9 mouse cellular contexts compared by ENCODE assay signal in the genomic region with DNA sequence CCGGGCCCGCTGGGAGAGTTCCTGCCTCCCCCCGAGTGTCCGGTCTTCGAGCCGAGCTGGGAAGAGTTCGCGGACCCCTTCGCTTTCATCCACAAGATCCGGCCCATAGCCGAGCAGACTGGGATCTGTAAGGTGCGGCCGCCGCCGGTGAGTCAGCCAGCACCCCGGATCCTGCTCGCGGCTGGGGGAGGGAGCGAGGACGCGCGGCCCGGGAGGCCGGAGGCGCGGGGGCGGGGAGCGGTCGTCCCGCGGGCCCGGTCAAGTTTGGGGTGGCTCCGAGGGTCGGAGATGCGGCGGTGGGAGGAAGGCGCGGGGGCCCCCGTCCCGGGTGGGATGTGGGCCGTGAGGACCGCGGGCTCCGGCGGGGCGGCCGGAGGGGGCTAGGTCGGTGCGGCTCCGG. TPM values are rescaled to one million over a fixed set of nuclear protein-coding genes. Genes with fewer than 3 reads are reported as not detected.
DNase-seq lines count a peak whose midpoint lies in the region; ATAC-seq and TF ChIP-seq lines count a peak whose summit lies in the region.
"Had no signal": no experiment of that assay in that cellular context is flagged by ENCODE, and none has a peak within 500 bp of the region (broad histone marks: within the 10 kb centered on the region; RNA-seq: fewer than 3 reads in every experiment).

No protein-coding gene starts in this region.

- peak overlapping the region; percentile 99 for H3K9ac ChIP-seq in embryonic facial prominence, embryonic 11.5 days (replicated peaks; ENCODE audit: low read length)
- peak overlapping the region; percentile 100 for H3K9ac ChIP-seq in hindbrain, embryonic 12.5 days
- H3K9ac ChIP-seq in limb, embryonic 15.5 days = peak overlapping the region; percentile 98
- H3K9ac ChIP-seq in midbrain, postnatal 0 days (replicated peaks; ENCODE audit: low read length, poor library complexity, severe bottlenecking) = peak overlapping the region; percentile 97

- H3K27ac ChIP-seq in embryonic facial prominence, embryonic 11.5 days (replicated peaks; ENCODE audit: low read depth, low read length) = peak overlapping the region; percentile 79
- H3K27ac ChIP-seq in hindbrain, embryonic 12.5 days = peak overlapping the region; percentile 97
- H3K27ac ChIP-seq in limb, embryonic 15.5 days = peak overlapping the region; percentile 96
- peak overlapping the region; percentile 91 for H3K27ac ChIP-seq in midbrain, postnatal 0 days (ENCODE audit: low read depth, low read length)

- H3K4me1 ChIP-seq in embryonic facial prominence, embryonic 11.5 days (ENCODE audit: control insufficient read depth, insufficient read depth, low read length) = no peaks in the 10 kb centered on the region
- H3K4me1 ChIP-seq in hindbrain, embryonic 12.5 days = peaks cover 33% of the 10 kb centered on the region
- peaks cover 34% of the 10 kb centered on the region for H3K4me1 ChIP-seq in limb, embryonic 15.5 days
- peaks cover 8% of the 10 kb centered on the region; the same call in 1 of the 2 replicates for H3K4me1 ChIP-seq in midbrain, postnatal 0 days (ENCODE audit: insufficient read depth, low read length)

- ATAC-seq in embryonic facial prominence, embryonic 11.5 days (replicated peaks; ENCODE audit: insufficient number of reproducible peaks, low FRiP score, low TSS enrichment, low read depth) = peak; percentile 12; the same call in 1 of the 2 replicates
- ATAC-seq in hindbrain, embryonic 12.5 days (ENCODE audit: low FRiP score) = no peak
- no peak for ATAC-seq in limb, embryonic 15.5 days (ENCODE audit: insufficient number of reproducible peaks, low FRiP score, low TSS enrichment, low read depth)
- ATAC-seq in midbrain, postnatal 0 days (ENCODE audit: low FRiP score) = peak; percentile 15

- H3K4me2 ChIP-seq in embryonic facial prominence, embryonic 11.5 days (ENCODE audit: low read depth, low read length) = peak overlapping the region; percentile 58
- peak overlapping the region; percentile 71 for H3K4me2 ChIP-seq in hindbrain, embryonic 12.5 days (replicated peaks)
- H3K4me2 ChIP-seq in limb, embryonic 15.5 days = peak overlapping the region; percentile 51
- peak overlapping the region; percentile 73 for H3K4me2 ChIP-seq in midbrain, postnatal 0 days (ENCODE audit: low read depth, low read length, poor library complexity, severe bottlenecking)

- peak; percentile 34 for DNase-seq in cerebellum, adult 11 months
- no peak for DNase-seq in cerebellum, adult 11-12 months
- peak; percentile 7 to 32 for DNase-seq in CD8-positive naive resting alpha-beta T cell, adult 2 months (ENCODE audit: low read depth in 2 of 2, low spot score in 2 of 2)
- DNase-seq in embryonic facial prominence, embryonic 11.5 days (ENCODE audit: low spot score) = no peak
- no peak for DNase-seq in midbrain, postnatal 0 days (ENCODE audit: low spot score)
- peak; percentile 43 for DNase-seq in thymus, postnatal 0 days (ENCODE audit: low spot score)

- H3K4me3 ChIP-seq in embryonic facial prominence, embryonic 11.5 days (ENCODE audit: low read depth, low read length) = peak overlapping the region; percentile 80
- peak overlapping the region; percentile 100 for H3K4me3 ChIP-seq in hindbrain, embryonic 12.5 days
- H3K4me3 ChIP-seq in limb, embryonic 15.5 days = peak overlapping the region; percentile 96
- H3K4me3 ChIP-seq in midbrain, postnatal 0 days (ENCODE audit: low read depth, low read length) = peak overlapping the region; percentile 100

- no peaks in the 10 kb centered on the region for H3K27me3 ChIP-seq in embryonic facial prominence, embryonic 11.5 days (ENCODE audit: control insufficient read depth, insufficient read depth, low read length)
- no peaks in the 10 kb centered on the region for H3K27me3 ChIP-seq in hindbrain, embryonic 12.5 days
- H3K27me3 ChIP-seq in limb, embryonic 15.5 days = no peaks in the 10 kb centered on the region
- H3K27me3 ChIP-seq in midbrain, postnatal 0 days (ENCODE audit: insufficient read depth, low read length) = no peaks in the 10 kb centered on the region

- no peak for TF ChIP-seq CTCF in midbrain, postnatal 0 days (IDR thresholded peaks at IDR 0.05)

- H3K9me3 ChIP-seq in embryonic facial prominence, embryonic 11.5 days (replicated peaks; ENCODE audit: control insufficient read depth, low read length) = no peaks in the 10 kb centered on the region
- H3K9me3 ChIP-seq in hindbrain, embryonic 12.5 days (replicated peaks) = no peaks in the 10 kb centered on the region
- no peaks in the 10 kb centered on the region for H3K9me3 ChIP-seq in limb, embryonic 15.5 days
- no peaks in the 10 kb centered on the region for H3K9me3 ChIP-seq in midbrain, postnatal 0 days (ENCODE audit: low read length)

- H3K36me3 ChIP-seq in embryonic facial prominence, embryonic 11.5 days (replicated peaks; ENCODE audit: control insufficient read depth, insufficient read depth, low read depth, low read length) = no peaks in the 10 kb centered on the region
- no peaks in the 10 kb centered on the region for H3K36me3 ChIP-seq in hindbrain, embryonic 12.5 days
- H3K36me3 ChIP-seq in limb, embryonic 15.5 days = no peaks in the 10 kb centered on the region
- H3K36me3 ChIP-seq in midbrain, postnatal 0 days (ENCODE audit: insufficient read depth, low read length) = no peaks in the 10 kb centered on the region

- whole genome bisulfite sequencing in embryonic facial prominence, embryonic 11.5 days = 0% methylated on average over 49 of the region's 50 CpGs
- WGBS in hindbrain, embryonic 12.5 days = under 1% methylated on average over 45 of the region's 50 CpGs
- WGBS in limb, embryonic 15.5 days = under 1% methylated on average over 49 of the region's 50 CpGs
- under 1% methylated on average over 44 of the region's 50 CpGs for WGBS in midbrain, postnatal 0 days

RNA-seq across cellular contexts. Expression of gene Kdm5b, which starts 0.4 kb away (rescaled TPM):
- 83.6 and 84.0 TPM in 2 replicates for polyA plus RNA-seq in embryonic facial prominence, embryonic 11.5 days (2014; fragmentation: Nextera tagmentation; extraction: Ambion mirVana)
- polyA plus RNA-seq in hindbrain, embryonic 12.5 days (2016; fragmentation: Nextera tagmentation; extraction: Ambion mirVana) = 119 and 120 TPM in 2 replicates
- polyA plus RNA-seq in limb, embryonic 15.5 days (2015; fragmentation: Nextera tagmentation; extraction: Ambion mirVana) = 63.9 and 80.8 TPM in 2 replicates
- total RNA-seq in midbrain, postnatal 0 days (2014; rRNA removed) = 65.9 and 69.9 TPM in 2 replicates
- polyA plus RNA-seq in midbrain, postnatal 0 days (2015; fragmentation: Nextera tagmentation; extraction: Ambion mirVana) = 37.3 and 43.7 TPM in 2 replicates
- polyA plus RNA-seq in thymus, postnatal 0 days (2015; fragmentation: Nextera tagmentation; extraction: Ambion mirVana) = 43.7 and 53.6 TPM in 2 replicates

RNA-seq across cellular contexts. Expression of gene Mgat4e, which starts 10.9 kb away (rescaled TPM):
- polyA plus RNA-seq in embryonic facial prominence, embryonic 11.5 days (2014; fragmentation: Nextera tagmentation; extraction: Ambion mirVana) = not detected in 2 replicates
- polyA plus RNA-seq in hindbrain, embryonic 12.5 days (2016; fragmentation: Nextera tagmentation; extraction: Ambion mirVana) = not detected in 2 replicates
- polyA plus RNA-seq in limb, embryonic 15.5 days (2015; fragmentation: Nextera tagmentation; extraction: Ambion mirVana) = 0.10 TPM in 1 of 2 replicates, not detected in the other
- not detected in 2 replicates for total RNA-seq in midbrain, postnatal 0 days (2014; rRNA removed)
- not detected in 2 replicates for polyA plus RNA-seq in midbrain, postnatal 0 days (2015; fragmentation: Nextera tagmentation; extraction: Ambion mirVana)
- polyA plus RNA-seq in thymus, postnatal 0 days (2015; fragmentation: Nextera tagmentation; extraction: Ambion mirVana) = not detected in 2 replicates
- total RNA-seq: neutrophil, adult 5-6 weeks had no signal

Comparison
In these comparisons a context has a peak if more than half of its experiments do, and no peak if none do; other contexts are left out.
1. DNase-seq: peak in cerebellum, adult 11 months (single experiment), CD8-positive naive resting alpha-beta T cell, adult 2 months (2 of 2) and thymus, postnatal 0 days (single experiment); none in cerebellum, adult 11-12 months (single experiment), embryonic facial prominence, embryonic 11.5 days (single experiment) and midbrain, postnatal 0 days (single experiment).
2. ATAC-seq: peak in embryonic facial prominence, embryonic 11.5 days (single experiment) and midbrain, postnatal 0 days (single experiment); none in hindbrain, embryonic 12.5 days (single experiment) and limb, embryonic 15.5 days (single experiment).
3. Peak in every context shown above with its lines, with median percentiles within 50 percentile points of each other: H3K27ac ChIP-seq, H3K4me2 ChIP-seq, H3K4me3 ChIP-seq and H3K9ac ChIP-seq.